Mouse (Mus musculus) E14TG2a.4 (cell line): Measurements from ENCODE around the gene Stard5.

ENCODE experiments used
- CTCF ChIP-seq: conservative IDR thresholded peaks from 2 replicates; pipeline ENCODE4 v1.5.1; 2014; ENCODE audit warnings: low read length
- NANOG ChIP-seq: IDR thresholded peaks from 2 replicates; pipeline ENCODE4 v1.6.1; 2014; ENCODE audit warnings: borderline replicate concordance, low read length, mixed read lengths

GRCm38 (mm10) chr7:83661763-83662162 is 30.0 kb downstream of the Stard5 start:
- no peak for TF ChIP-seq CTCF
- TF ChIP-seq NANOG: no peak
